ENCODE assay signal across 14 mouse cellular contexts in the genomic region with DNA sequence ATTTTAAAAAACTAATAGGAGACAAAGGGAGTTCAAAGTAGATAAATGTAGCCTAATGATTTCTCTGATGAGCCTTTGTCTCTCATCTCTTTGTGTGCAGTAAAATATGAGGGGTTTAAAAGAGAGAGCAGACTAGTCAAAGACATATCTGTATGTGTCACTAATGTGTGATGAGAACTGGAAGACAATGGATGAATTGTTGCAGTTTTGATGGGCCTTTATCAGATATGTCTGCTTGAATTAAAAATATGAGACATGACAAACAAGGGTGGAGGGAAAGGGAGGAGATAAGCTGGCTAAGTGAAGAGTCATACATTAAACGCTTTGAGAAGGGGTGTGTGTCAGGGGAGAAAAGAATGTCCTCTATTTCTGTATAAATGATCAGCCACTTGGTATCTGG.
"Had no signal": no experiment of that assay in that cellular context is flagged by ENCODE, and none has a peak within 500 bp of the region (broad histone marks: within the 10 kb centered on the region; RNA-seq: fewer than 3 reads in every experiment).

No protein-coding gene starts in this region.

- H3K9me3 ChIP-seq: midbrain, embryonic 10.5 days; midbrain, embryonic 13.5 days; midbrain, embryonic 15.5 days; neural tube, embryonic 12.5 days; stomach, embryonic 15.5 days had no signal

- H3K4me2 ChIP-seq: lung, embryonic 14.5 days; midbrain, embryonic 13.5 days; midbrain, embryonic 15.5 days; neural tube, embryonic 12.5 days; stomach, embryonic 15.5 days had no signal

- H3K4me1 ChIP-seq: midbrain, embryonic 10.5 days; midbrain, embryonic 13.5 days; midbrain, embryonic 15.5 days; neural tube, embryonic 12.5 days; stomach, embryonic 15.5 days had no signal

- ATAC-seq: midbrain, embryonic 13.5 days; midbrain, embryonic 15.5 days had no signal

- H3K27me3 ChIP-seq: midbrain, embryonic 13.5 days; midbrain, embryonic 15.5 days; neural tube, embryonic 12.5 days; stomach, embryonic 15.5 days had no signal

- H3K36me3 ChIP-seq: midbrain, embryonic 10.5 days; midbrain, embryonic 13.5 days; midbrain, embryonic 15.5 days; neural tube, embryonic 12.5 days; stomach, embryonic 15.5 days had no signal

- DNase-seq: lung, adult 18-20 months; lung, embryonic 14.5 days; lung, postnatal 10 days; lung, postnatal 4 days; right cerebral cortex, postnatal 14 days; thymus, adult 2 months; thymus, postnatal 25 days; thymus, postnatal 4 days had no signal

- H3K4me3 ChIP-seq: midbrain, embryonic 10.5 days; midbrain, embryonic 13.5 days; midbrain, embryonic 15.5 days; neural tube, embryonic 12.5 days; stomach, embryonic 15.5 days had no signal

- H3K27ac ChIP-seq: midbrain, embryonic 10.5 days; midbrain, embryonic 13.5 days; midbrain, embryonic 15.5 days; neural tube, embryonic 12.5 days; stomach, embryonic 15.5 days; stomach, postnatal 0 days had no signal

- H3K9ac ChIP-seq: lung, embryonic 14.5 days; midbrain, embryonic 13.5 days; midbrain, embryonic 15.5 days; neural tube, embryonic 12.5 days; stomach, embryonic 15.5 days had no signal
